Mouse (Mus musculus) CD4-positive, CD25-positive, alpha-beta regulatory T cell (primary cell): ENCODE results near the gene Eid2. TPM values are rescaled to one million over a fixed set of nuclear protein-coding genes. Genes with fewer than 3 reads are reported as not detected.

Experiments used
- polyA plus RNA-seq: library from polyadenylated mRNA; unstranded; fragments of 100-300 nt; shearing (Covaris generic); gene quantifications from one replicate; pipeline ENCODE4 v1.2.1, GENCODE M21; 2017

Gene Eid2
- polyA plus RNA-seq, result 15.0 TPM

GRCm38 (mm10) chr7:28267129-28268041 is at the start of gene Eid2:
TSS of gene Eid2 (plus strand) at chr7:28267881.

GRCm38 (mm10) chr7:28277615-28278278 is 10.1 kb downstream of the Eid2 start, which contains the start of gene Eid2b:
TSS of gene Eid2b (plus strand) at chr7:28277739.

GRCm38 (mm10) chr7:28290638-28291590 is 23.2 kb downstream of the Eid2 start, which contains the start of gene Selenov:
TSS of gene Selenov (minus strand) at chr7:28291186.

GRCm38 (mm10) chr7:28301616-28302433 is 34.1 kb downstream of the Eid2 start, which contains the start of gene Dll3:
TSS of gene Dll3 (minus strand) at chr7:28302238.

GRCm38 (mm10) chr7:28311926-28312543 is 44.4 kb downstream of the Eid2 start, which contains the start of gene Timm50:
TSS of gene Timm50 (minus strand) at chr7:28312072.

Other genes with a start within 250 kb of the Eid2 start
- gene Psmc4, start 217.8 kb upstream of the Eid2 start, polyA plus RNA-seq, result 208 TPM
- gene Fcgbp, start 196.6 kb upstream of the Eid2 start, polyA plus RNA-seq, result 0.04 TPM
- not detected for gene 9530053A07Rik, start 138.4 kb upstream of the Eid2 start, polyA plus RNA-seq
- gene Fbl, start 98.2 kb upstream of the Eid2 start, polyA plus RNA-seq, result 174 TPM
- gene Dyrk1b, start 88.4 kb upstream of the Eid2 start, polyA plus RNA-seq, result 14.0 TPM
- gene Eid2b, start 9.9 kb downstream of the Eid2 start, polyA plus RNA-seq, result 6.3 TPM
- gene Selenov, start 23.3 kb downstream of the Eid2 start, polyA plus RNA-seq, result not detected
- not detected for gene Dll3, start 34.4 kb downstream of the Eid2 start, polyA plus RNA-seq
- gene Timm50, start 44.2 kb downstream of the Eid2 start, polyA plus RNA-seq, result 82.7 TPM
- gene Supt5, start 70.9 kb downstream of the Eid2 start, polyA plus RNA-seq, result 193 TPM
- gene Rps16, start 82.8 kb downstream of the Eid2 start, polyA plus RNA-seq, result 768 TPM
- gene Plekhg2, start 104.7 kb downstream of the Eid2 start, polyA plus RNA-seq, result 85.7 TPM
- gene Zfp36, start 112.4 kb downstream of the Eid2 start, polyA plus RNA-seq, result 259 TPM
- 28.5 TPM for gene Med29, start 124.8 kb downstream of the Eid2 start, polyA plus RNA-seq
- gene Paf1, start 125.1 kb downstream of the Eid2 start, polyA plus RNA-seq, result 100 TPM
- 295 TPM for gene Gmfg, start 169.6 kb downstream of the Eid2 start, polyA plus RNA-seq
- gene Lrfn1, start 184.1 kb downstream of the Eid2 start, polyA plus RNA-seq, result 1.3 TPM
- gene Ifnl2, start 242.6 kb downstream of the Eid2 start, polyA plus RNA-seq, result not detected